Mouse (Mus musculus) limb, embryonic 11.5 days (tissue): ENCODE data around the gene Rabl3. TPM values are rescaled to one million over a fixed set of nuclear protein-coding genes. Genes with fewer than 3 reads are reported as not detected.

Source experiments
- ATAC-seq: fragments of 200-750 bp; cut with Nextera tagmentation; 2 replicates; pipeline ENCODE4 v1.8.0; 2017; ENCODE audit warnings: low read depth; ENCODE audit not compliant: insufficient number of reproducible peaks, low FRiP score, low TSS enrichment
- DNase-seq: peaks from one replicate; pipeline ENCODE4 v3.0.0-alpha.2; 2015; ENCODE audit warnings: low spot score
- H3K27ac ChIP-seq: fragments of 300-500 bp; sonication (generic); replicated peaks from 2 replicates; pipeline ENCODE4 v1.5.1; 2014; ENCODE audit warnings: low read depth, mild to moderate bottlenecking, low read length
- H3K27me3 ChIP-seq: fragments of 300-500 bp; sonication (generic); 2 replicates; pipeline ENCODE4 v1.6.1; 2014; ENCODE audit warnings: mild to moderate bottlenecking, low read length, mixed read lengths; ENCODE audit not compliant: control insufficient read depth, insufficient read depth
- H3K36me3 ChIP-seq: fragments of 300-500 bp; sonication (generic); 2 replicates; pipeline ENCODE4 v1.6.1; 2014; ENCODE audit warnings: mild to moderate bottlenecking, low read length, moderate library complexity, mixed read lengths; ENCODE audit not compliant: control insufficient read depth, insufficient read depth
- H3K4me1 ChIP-seq: fragments of 300-500 bp; sonication (generic); 2 replicates; pipeline ENCODE4 v1.6.1; 2014; ENCODE audit warnings: low read length, mixed read lengths; ENCODE audit not compliant: control insufficient read depth, insufficient read depth
- H3K4me2 ChIP-seq: fragments of 300-500 bp; sonication (generic); 2 replicates; pipeline ENCODE4 v1.6.1; 2014; ENCODE audit warnings: low read depth, mild to moderate bottlenecking, moderate library complexity; ENCODE audit not compliant: severe bottlenecking
- H3K4me3 ChIP-seq: fragments of 300-500 bp; sonication (generic); 2 replicates; pipeline ENCODE4 v1.5.1; 2014; ENCODE audit warnings: low read depth, low read length
- H3K9ac ChIP-seq: fragments of 300-500 bp; sonication (generic); 2 replicates; pipeline ENCODE4 v1.6.1; 2014; ENCODE audit warnings: mild to moderate bottlenecking, low read length
- H3K9me3 ChIP-seq: fragments of 300-500 bp; sonication (generic); 2 replicates; pipeline ENCODE4 v1.6.1; 2016; ENCODE audit warnings: low read length; ENCODE audit not compliant: control insufficient read depth
- WGBS: fragments of 180-500 bp; shearing (Covaris S2); extraction: QIAGEN DNeasy Blood & Tissue Kit; methylation state at CpG from one replicate; pipeline ENCODE4 v1.1.7; 2014; 5-methylcytosine and 5-hydroxymethylcytosine counted together
- polyA plus RNA-seq: library from polyadenylated mRNA; unstranded; fragments of >200 nt; fragmentation: Nextera tagmentation; extraction: Ambion mirVana; gene quantifications from 2 replicates; pipeline ENCODE4 v1.2.1, GENCODE M21; 2014

Gene Rabl3
- polyA plus RNA-seq, 1 experiment from 2014 or later = 42.9 TPM

GRCm38 (mm10) chr16:37585129-37585563 lies 45.5 kb downstream of the Rabl3 start:
- H3K27ac ChIP-seq = no peak overlapping the region
- H3K36me3 ChIP-seq = no peaks in the 10 kb centered on the region
- no peak overlapping the region for H3K4me3 ChIP-seq
- H3K9me3 ChIP-seq = no peaks in the 10 kb centered on the region
- 0 out of 2 replicates have a peak, but pooled peaks have one; percentile 26 for ATAC-seq
- H3K4me1 ChIP-seq = 0 out of 2 replicates have a peak, but pooled peaks cover 4% of the 10 kb centered on the region
- H3K27me3 ChIP-seq = no peaks in the 10 kb centered on the region
- no peak overlapping the region for H3K4me2 ChIP-seq
- H3K9ac ChIP-seq = no peak overlapping the region
- DNase-seq = no peak
- 76% methylated on average over 8 of the region's 8 CpGs for WGBS

- no peak for ATAC-seq
- WGBS = 88% methylated on average over 3 of the region's 3 CpGs
- no peak overlapping the region for H3K9ac ChIP-seq
- H3K27ac ChIP-seq = no peak overlapping the region
- H3K36me3 ChIP-seq = no peaks in the 10 kb centered on the region
- H3K9me3 ChIP-seq = no peaks in the 10 kb centered on the region
- no peak overlapping the region for H3K4me2 ChIP-seq
- no peaks in the 10 kb centered on the region for H3K4me1 ChIP-seq
- no peak for DNase-seq
- no peaks in the 10 kb centered on the region for H3K27me3 ChIP-seq
- no peak overlapping the region for H3K4me3 ChIP-seq
Measured at GRCm38 (mm10) chr16:37590921-37591320, 51.2 kb downstream of the Rabl3 start.

DNA sequence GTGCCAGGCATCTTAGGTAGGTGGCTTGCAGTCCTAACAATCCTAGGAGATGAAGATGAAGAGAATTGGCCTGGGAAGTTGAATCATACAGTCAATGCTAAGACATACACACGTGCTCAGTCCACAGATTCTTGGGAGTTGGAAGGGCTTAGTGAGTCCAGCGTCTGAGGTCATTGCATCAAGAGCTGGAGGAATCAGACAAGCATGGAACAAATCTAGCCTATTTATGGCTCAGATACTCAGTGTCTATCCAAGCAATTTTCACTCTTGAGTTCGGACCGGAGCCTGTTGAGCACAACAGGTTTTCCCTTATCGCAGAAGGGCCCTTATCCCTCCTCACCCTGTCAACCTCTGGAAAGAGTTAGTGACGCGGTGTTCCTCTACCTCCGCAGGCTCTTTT lies 51.9 kb downstream of the Rabl3 start:
- Histone ChIP-seq H3K4me1 (no peaks in the 10 kb centered on the region), H3K27me3 (no peaks in the 10 kb centered on the region), H3K4me3 (no peak overlapping the region), H3K9me3 (no peaks in the 10 kb centered on the region), H3K36me3 (no peaks in the 10 kb centered on the region), H3K9ac (no peak overlapping the region), H3K27ac (no peak overlapping the region), H3K4me2 (no peak overlapping the region)
- DNase-seq (no peak), ATAC-seq (no peak)
- 90% methylated on average over 8 of the region's 8 CpGs for WGBS

- WGBS = 81% methylated on average over 5 of the region's 5 CpGs
- H3K27me3 ChIP-seq = no peaks in the 10 kb centered on the region
- no peak overlapping the region for H3K9ac ChIP-seq
- H3K27ac ChIP-seq = no peak overlapping the region
- no peak for ATAC-seq
- no peaks in the 10 kb centered on the region; the same call in 1 of the 2 replicates for H3K4me1 ChIP-seq
- no peak overlapping the region for H3K4me2 ChIP-seq
- H3K9me3 ChIP-seq = no peaks in the 10 kb centered on the region
- H3K36me3 ChIP-seq = no peaks in the 10 kb centered on the region
- DNase-seq = no peak
- H3K4me3 ChIP-seq = no peak overlapping the region
Measured at GRCm38 (mm10) chr16:37597412-37597811, 57.7 kb downstream of the Rabl3 start.

GRCm38 (mm10) chr16:37598463-37598862 lies 58.8 kb downstream of the Rabl3 start:
- Histone ChIP-seq H3K36me3 (no peaks in the 10 kb centered on the region), H3K4me3 (no peak overlapping the region), H3K4me1 (no peaks in the 10 kb centered on the region; the same call in 1 of the 2 replicates), H3K9ac (no peak overlapping the region), H3K9me3 (no peaks in the 10 kb centered on the region), H3K27ac (no peak overlapping the region), H3K27me3 (no peaks in the 10 kb centered on the region), H3K4me2 (no peak overlapping the region)
- 57% methylated on average over 7 of the region's 7 CpGs for WGBS
- ATAC-seq (no peak), DNase-seq (no peak)

- H3K4me3 ChIP-seq = no peak overlapping the region
- H3K9ac ChIP-seq = no peak overlapping the region
- WGBS = 78% methylated on average over 3 of the region's 3 CpGs
- no peaks in the 10 kb centered on the region for H3K9me3 ChIP-seq
- no peak for ATAC-seq
- no peak overlapping the region for H3K4me2 ChIP-seq
- H3K27ac ChIP-seq = no peak overlapping the region
- no peaks in the 10 kb centered on the region; the same call in 1 of the 2 replicates for H3K4me1 ChIP-seq
- H3K27me3 ChIP-seq = no peaks in the 10 kb centered on the region
- DNase-seq = no peak
- no peaks in the 10 kb centered on the region for H3K36me3 ChIP-seq
Measured at GRCm38 (mm10) chr16:37599326-37599725, 59.6 kb downstream of the Rabl3 start.

DNA sequence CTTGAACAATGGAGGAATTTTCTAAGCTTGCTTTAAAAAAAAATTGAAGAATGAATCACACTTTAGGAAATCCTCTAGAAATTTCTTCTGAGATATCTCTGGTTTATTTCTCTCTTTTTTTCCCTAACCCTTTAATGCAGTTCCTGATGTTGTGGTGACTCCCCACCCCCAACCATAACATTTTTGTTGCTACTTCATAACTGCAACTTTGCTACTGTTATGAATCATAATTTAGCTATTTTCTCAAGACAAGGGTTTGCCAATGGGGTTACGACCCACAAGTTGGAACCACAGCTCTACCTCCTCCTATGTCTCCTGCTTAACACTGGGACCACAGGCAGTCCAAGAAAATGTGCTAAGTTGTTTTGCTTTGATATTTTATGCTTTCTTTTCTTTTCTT lies 63.7 kb downstream of the Rabl3 start:
- Histone ChIP-seq H3K36me3 (no peaks in the 10 kb centered on the region), H3K9me3 (no peaks in the 10 kb centered on the region), H3K4me1 (no peaks in the 10 kb centered on the region; the same call in 1 of the 2 replicates), H3K9ac (no peak overlapping the region), H3K4me3 (no peak overlapping the region), H3K4me2 (no peak overlapping the region), H3K27me3 (no peaks in the 10 kb centered on the region), H3K27ac (no peak overlapping the region)
- DNase-seq (no peak), ATAC-seq (no peak)
- WGBS = 91% methylated on average over 1 of the region's 1 CpGs

- no peak overlapping the region for H3K4me3 ChIP-seq
- no peaks in the 10 kb centered on the region for H3K27me3 ChIP-seq
- H3K36me3 ChIP-seq = no peaks in the 10 kb centered on the region
- H3K4me2 ChIP-seq = no peak overlapping the region
- WGBS = 90% methylated on average over 6 of the region's 6 CpGs
- no peak for ATAC-seq
- no peak overlapping the region for H3K9ac ChIP-seq
- no peaks in the 10 kb centered on the region for H3K4me1 ChIP-seq
- no peaks in the 10 kb centered on the region for H3K9me3 ChIP-seq
- no peak for DNase-seq
- no peak overlapping the region for H3K27ac ChIP-seq
Measured at GRCm38 (mm10) chr16:37604243-37604642, 64.6 kb downstream of the Rabl3 start.

DNA sequence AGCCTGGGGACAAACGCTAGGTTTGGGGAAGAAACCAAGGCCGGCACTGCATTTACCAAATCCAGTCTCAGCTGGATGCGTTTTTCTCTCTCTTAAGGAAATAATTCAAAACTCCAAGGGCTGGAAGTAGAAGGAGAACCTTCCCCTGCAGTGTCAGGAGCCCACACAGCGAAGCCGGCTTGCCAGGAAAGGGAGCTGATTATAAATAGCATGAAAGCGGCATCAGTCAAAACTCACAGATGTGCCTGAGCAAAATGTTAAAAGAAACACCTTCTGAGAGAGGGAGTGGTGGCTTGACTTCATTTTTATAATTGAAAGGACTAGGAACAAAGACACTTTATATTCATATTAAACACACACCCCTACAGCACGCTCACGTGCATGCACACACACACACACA lies 70.6 kb downstream of the Rabl3 start:
- Histone ChIP-seq H3K27me3 (no peaks in the 10 kb centered on the region), H3K36me3 (no peaks in the 10 kb centered on the region), H3K9ac (no peak overlapping the region), H3K4me1 (peaks cover under 1% of the 10 kb centered on the region; the same call in 1 of the 2 replicates), H3K4me3 (no peak overlapping the region), H3K9me3 (no peaks in the 10 kb centered on the region), H3K27ac (no peak overlapping the region), H3K4me2 (no peak overlapping the region)
- ATAC-seq (no peak), DNase-seq (no peak)
- 79% methylated on average over 8 of the region's 8 CpGs for WGBS
